Mouse (Mus musculus) intestine, embryonic 14.5 days (tissue): ENCODE measurements around the gene Gm21188. TPM values are rescaled to one million over a fixed set of nuclear protein-coding genes. Genes with fewer than 3 reads are reported as not detected.
"Not testable (repeated sequence)": the region's sequence is repeated elsewhere in the genome, so short reads cannot be mapped to it uniquely, and the experiment has no call there.

ENCODE experiments used
- ATAC-seq: fragments of 200-750 bp; cut with Nextera tagmentation; replicated peaks from 2 replicates; pipeline ENCODE4 v1.8.0; 2017; ENCODE audit warnings: low read depth, moderate number of reproducible peaks, moderate TSS enrichment, moderate library complexity; ENCODE audit not compliant: low FRiP score, low TSS enrichment
- DNase-seq: peaks from one replicate; pipeline ENCODE4 v3.0.0-alpha.2; 2018; ENCODE audit warnings: low spot score
- H3K27ac ChIP-seq: fragments of 300-500 bp; sonication (generic); 2 replicates; pipeline ENCODE4 v1.5.1; 2014; ENCODE audit warnings: low read depth, mild to moderate bottlenecking, control low read depth
- H3K27me3 ChIP-seq: fragments of 300-500 bp; sonication (generic); replicated peaks from 2 replicates; pipeline ENCODE4 v1.6.1; 2014; ENCODE audit warnings: low read length, control low read depth; ENCODE audit not compliant: control insufficient read depth, insufficient read depth
- H3K36me3 ChIP-seq: fragments of 300-500 bp; sonication (generic); 2 replicates; pipeline ENCODE4 v1.6.1; 2014; ENCODE audit warnings: low read length, control low read depth; ENCODE audit not compliant: control insufficient read depth, insufficient read depth
- H3K4me1 ChIP-seq: fragments of 300-500 bp; sonication (generic); replicated peaks from 2 replicates; pipeline ENCODE4 v1.6.1; 2014; ENCODE audit warnings: low read length, control low read depth, mixed read lengths; ENCODE audit not compliant: control insufficient read depth, insufficient read depth
- H3K4me2 ChIP-seq: fragments of 300-500 bp; sonication (generic); 2 replicates; pipeline ENCODE4 v1.6.1; 2014; ENCODE audit warnings: low read length
- H3K4me3 ChIP-seq: fragments of 300-500 bp; sonication (generic); 2 replicates; pipeline ENCODE4 v1.5.1; 2014; ENCODE audit warnings: low read depth, low read length, control low read depth, mixed read lengths
- H3K9ac ChIP-seq: fragments of 300-500 bp; sonication (generic); 2 replicates; pipeline ENCODE4 v1.6.1; 2014; ENCODE audit warnings: mild to moderate bottlenecking, low read length
- H3K9me3 ChIP-seq: fragments of 300-500 bp; sonication (generic); 2 replicates; pipeline ENCODE4 v1.6.1; 2016; ENCODE audit warnings: low read length, control low read depth; ENCODE audit not compliant: control insufficient read depth
- whole genome bisulfite sequencing: fragments of 180-500 bp; shearing (Covaris S2); extraction: QIAGEN DNeasy Blood & Tissue Kit; methylation state at CpG from one replicate; pipeline ENCODE4 v1.1.7; 2014; 5-methylcytosine and 5-hydroxymethylcytosine counted together
- polyA plus RNA-seq: library from polyadenylated mRNA; unstranded; fragments of >200 nt; fragmentation: Nextera tagmentation; extraction: Ambion mirVana; gene quantifications from 2 replicates; pipeline ENCODE4 v1.2.1, GENCODE M21; 2014

Gene Gm21188
- polyA plus RNA-seq, 1 experiment from 2014 or later, result not detected

GRCm38 (mm10) chr13:120035151-120035550 lies 16.8 kb downstream of the Gm21188 start:
- 0% methylated on average over 8 of the region's 18 CpGs for WGBS
- not testable (repeated sequence) for H3K9me3 ChIP-seq, H3K4me2 ChIP-seq, H3K4me1 ChIP-seq, H3K9ac ChIP-seq, H3K4me3 ChIP-seq, H3K36me3 ChIP-seq, ATAC-seq, H3K27ac ChIP-seq, DNase-seq
- peaks cover 19% of the 10 kb centered on the region for H3K27me3 ChIP-seq

- H3K4me2 ChIP-seq, H3K4me1 ChIP-seq, H3K36me3 ChIP-seq, H3K9ac ChIP-seq, H3K9me3 ChIP-seq, H3K27ac ChIP-seq, H3K4me3 ChIP-seq, DNase-seq: not testable (repeated sequence)
- H3K27me3 ChIP-seq, result peaks cover 19% of the 10 kb centered on the region
- 0 out of 2 replicates have a peak, but pooled peaks have one; percentile 47 for ATAC-seq
- 2% methylated on average over 3 of the region's 10 CpGs for WGBS
These were observed 17.4 kb downstream of the Gm21188 start for GRCm38 (mm10) chr13:120034637-120035036.

- not testable (repeated sequence) for H3K9ac ChIP-seq, ATAC-seq, H3K9me3 ChIP-seq, H3K4me1 ChIP-seq, H3K36me3 ChIP-seq, H3K4me3 ChIP-seq, H3K4me2 ChIP-seq, H3K27ac ChIP-seq
- WGBS, result 2% methylated on average over 16 of the region's 19 CpGs
- DNase-seq, result peak; percentile 45
- peaks cover 19% of the 10 kb centered on the region for H3K27me3 ChIP-seq
These were observed 18.3 kb downstream of the Gm21188 start for GRCm38 (mm10) chr13:120033516-120034190.

- not testable (repeated sequence) for H3K9ac ChIP-seq, H3K27ac ChIP-seq, H3K9me3 ChIP-seq, ATAC-seq, H3K4me3 ChIP-seq, DNase-seq, H3K36me3 ChIP-seq, H3K4me2 ChIP-seq, H3K27me3 ChIP-seq, H3K4me1 ChIP-seq
- 4% methylated on average over 11 of the region's 16 CpGs for WGBS
These were observed 20.3 kb downstream of the Gm21188 start for GRCm38 (mm10) chr13:120031676-120032075.

- H3K9me3 ChIP-seq, H3K4me1 ChIP-seq, H3K4me2 ChIP-seq, ATAC-seq, H3K4me3 ChIP-seq, H3K27ac ChIP-seq, H3K36me3 ChIP-seq, H3K9ac ChIP-seq: not testable (repeated sequence)
- WGBS, result 2% methylated on average over 11 of the region's 11 CpGs
- DNase-seq, result peak; percentile 51
- H3K27me3 ChIP-seq, result peaks cover 16% of the 10 kb centered on the region
These were observed 24.6 kb downstream of the Gm21188 start for GRCm38 (mm10) chr13:120027368-120027767.

- H3K4me2 ChIP-seq, ATAC-seq, H3K4me1 ChIP-seq, H3K9ac ChIP-seq, DNase-seq, H3K36me3 ChIP-seq, H3K27ac ChIP-seq, H3K9me3 ChIP-seq, H3K4me3 ChIP-seq: not testable (repeated sequence)
- H3K27me3 ChIP-seq, result peaks cover 16% of the 10 kb centered on the region
- WGBS, result 0% methylated on average over 3 of the region's 17 CpGs
These were observed 25.1 kb downstream of the Gm21188 start, which contains the start of gene Gm36079 for GRCm38 (mm10) chr13:120026911-120027310. Gene Gm36079, minus strand, starts transcription at chr13:120027011.

GRCm38 (mm10) chr13:120026373-120026772 lies 25.6 kb downstream of the Gm21188 start:
- 0 out of 2 replicates have a peak, but pooled peaks have one; percentile 60 for ATAC-seq
- not testable (repeated sequence) for H3K4me2 ChIP-seq

GRCm38 (mm10) chr13:120025576-120025975 lies 26.4 kb downstream of the Gm21188 start:
- H3K9me3 ChIP-seq, H3K36me3 ChIP-seq, H3K4me1 ChIP-seq, ATAC-seq, H3K4me2 ChIP-seq, H3K27ac ChIP-seq, H3K9ac ChIP-seq, H3K4me3 ChIP-seq: not testable (repeated sequence)
- peak; percentile 50 for DNase-seq
- 9% methylated on average over 4 of the region's 4 CpGs for whole genome bisulfite sequencing
- H3K27me3 ChIP-seq, result peaks cover 16% of the 10 kb centered on the region

More at GRCm38 (mm10) chr13:120026373-120026772, 25.6 kb downstream of the Gm21188 start:
- not testable (repeated sequence) for H3K4me1 ChIP-seq, H3K9me3 ChIP-seq, DNase-seq, H3K4me3 ChIP-seq, H3K27ac ChIP-seq, H3K9ac ChIP-seq, H3K36me3 ChIP-seq
- WGBS, result 2% methylated on average over 3 of the region's 13 CpGs
- peaks cover 16% of the 10 kb centered on the region for H3K27me3 ChIP-seq

- WGBS, result 5% methylated on average over 19 of the region's 21 CpGs
- not testable (repeated sequence) for H3K36me3 ChIP-seq, H3K27ac ChIP-seq, H3K4me3 ChIP-seq, ATAC-seq, H3K9me3 ChIP-seq, H3K4me1 ChIP-seq, H3K4me2 ChIP-seq, H3K9ac ChIP-seq
- peak; percentile 28 for DNase-seq
- peaks cover 16% of the 10 kb centered on the region for H3K27me3 ChIP-seq
These were observed 27.0 kb downstream of the Gm21188 start for GRCm38 (mm10) chr13:120025004-120025403.
